Mouse (Mus musculus) liver, adult 2 months (tissue): Measurements from ENCODE around the gene Gpr137b. TPM values are rescaled to one million over a fixed set of nuclear protein-coding genes. Genes with fewer than 3 reads are reported as not detected.
"Not testable (repeated sequence)": the region's sequence is repeated elsewhere in the genome, so short reads cannot be mapped to it uniquely, and the experiment has no call there.

Experiments used
- DNase-seq: peaks from one replicate; pipeline ENCODE4 v3.0.0-alpha.2; 2011; ENCODE audit warnings: low read depth, low spot score; ENCODE audit errors: extremely low read depth
- H3K27ac ChIP-seq: fragments of 200-500 bp; replicated peaks from 2 replicates; pipeline ENCODE4 v1.5.1; 2012; ENCODE audit warnings: low read depth, mild to moderate bottlenecking, control low read depth, inconsistent platforms, low read length; ENCODE audit not compliant: insufficient read depth
- H3K27me3 ChIP-seq: fragments of 200-500 bp; 2 replicates; pipeline ENCODE4 v1.6.1; 2012; ENCODE audit warnings: mild to moderate bottlenecking, moderate library complexity, low read length, inconsistent platforms; ENCODE audit not compliant: control insufficient read depth, insufficient read depth
- H3K36me3 ChIP-seq: fragments of 200-500 bp; 2 replicates; pipeline ENCODE4 v1.6.1; 2012; ENCODE audit warnings: low read length, inconsistent platforms; ENCODE audit not compliant: control insufficient read depth, insufficient read depth
- H3K4me1 ChIP-seq: fragments of 200-500 bp; 2 replicates; pipeline ENCODE4 v1.6.1; 2011; ENCODE audit warnings: low read length; ENCODE audit not compliant: control insufficient read depth, insufficient read depth
- H3K4me3 ChIP-seq: fragments of 200-500 bp; 2 replicates; pipeline ENCODE4 v1.5.1; 2011; ENCODE audit warnings: low read depth, mild to moderate bottlenecking, control low read depth, low read length, moderate library complexity; ENCODE audit not compliant: insufficient read depth
- H3K79me2 ChIP-seq: fragments of 200-500 bp; 2 replicates; pipeline ENCODE4 v1.6.1; 2012; ENCODE audit warnings: inconsistent platforms, mild to moderate bottlenecking, low read length, moderate library complexity; ENCODE audit not compliant: control insufficient read depth, insufficient read depth
- H3K9ac ChIP-seq: fragments of 200-500 bp; 2 replicates; pipeline ENCODE4 v1.6.1; 2012; ENCODE audit warnings: low read depth, mild to moderate bottlenecking, control low read depth, inconsistent platforms, low read length
- CTCF ChIP-seq: fragments of 200-500 bp; IDR thresholded peaks from 2 replicates; pipeline ENCODE4 v1.5.1; 2011; ENCODE audit warnings: low read depth, low read length, control low read depth
- POLR2A ChIP-seq: fragments of 200-500 bp; IDR thresholded peaks from 2 replicates; pipeline ENCODE4 v1.6.1; 2011; ENCODE audit warnings: low read length, control low read depth; ENCODE audit not compliant: insufficient read depth; ENCODE audit errors: extremely low read depth
- WGBS: fragments of 180-500 bp; shearing (Covaris S2); methylation state at CpG from one replicate; pipeline ENCODE4 v1.1.7; 2018; 5-methylcytosine and 5-hydroxymethylcytosine counted together
- polyA plus RNA-seq: library from polyadenylated mRNA; depleted of rRNA; stranded (reverse); fragments of >200 nt; gene quantifications from 2 replicates; pipeline ENCODE4 v1.2.3, GENCODE M21; 2012
- total RNA-seq: library from RNA; depleted of rRNA; stranded (reverse); fragments of >200 nt; gene quantifications from 2 replicates; pipeline ENCODE4 v1.2.3, GENCODE M21; 2014

Gpr137b gene
- total and polyA plus RNA-seq, 2 experiments, result 1.1 to 4.3 TPM

- not testable (repeated sequence) for H3K9ac ChIP-seq, H3K4me3 ChIP-seq, H3K27ac ChIP-seq, DNase-seq, H3K79me2 ChIP-seq, H3K27me3 ChIP-seq, H3K4me1 ChIP-seq, H3K36me3 ChIP-seq
- 85% methylated on average over 8 of the region's 8 CpGs for WGBS
Measured at GRCm38 (mm10) chr13:13358097-13358496, 35.7 kb downstream of the Gpr137b start.

- H3K79me2 ChIP-seq, H3K9ac ChIP-seq: not testable (repeated sequence)
- 33% methylated on average over 4 of the region's 4 CpGs for WGBS
Measured at GRCm38 (mm10) chr13:13352113-13352512, 41.7 kb downstream of the Gpr137b start.

GRCm38 (mm10) chr13:13350681-13351080, 43.1 kb downstream of the Gpr137b start:
- not testable (repeated sequence) for H3K36me3 ChIP-seq, H3K79me2 ChIP-seq, H3K27me3 ChIP-seq, H3K4me1 ChIP-seq, H3K4me3 ChIP-seq, DNase-seq, H3K27ac ChIP-seq, H3K9ac ChIP-seq
- WGBS, result 93% methylated on average over 7 of the region's 7 CpGs

More at GRCm38 (mm10) chr13:13352113-13352512, 41.7 kb downstream of the Gpr137b start:
- not testable (repeated sequence) for H3K4me3 ChIP-seq, H3K36me3 ChIP-seq, DNase-seq, H3K27ac ChIP-seq, H3K27me3 ChIP-seq, H3K4me1 ChIP-seq

- Histone ChIP-seq H3K4me3 (no peak overlapping the region), H3K36me3 (no peaks in the 10 kb centered on the region), H3K27ac (no peak overlapping the region), H3K79me2 (no peaks in the 10 kb centered on the region), H3K4me1 (no peaks in the 10 kb centered on the region), H3K9ac (no peak overlapping the region), H3K27me3 (no peaks in the 10 kb centered on the region)
- peak; percentile 25 for DNase-seq
- no peak for TF ChIP-seq POLR2A
- peak; percentile 69 for TF ChIP-seq CTCF
- 65% methylated on average over 4 of the region's 4 CpGs for WGBS
Measured at GRCm38 (mm10) chr13:13349288-13349687, 44.5 kb downstream of the Gpr137b start.

- not testable (repeated sequence) for DNase-seq, H3K9ac ChIP-seq, H3K27me3 ChIP-seq, H3K4me1 ChIP-seq, H3K27ac ChIP-seq, H3K36me3 ChIP-seq, H3K4me3 ChIP-seq, H3K79me2 ChIP-seq
- WGBS, result 27% methylated on average over 12 of the region's 12 CpGs
Measured at GRCm38 (mm10) chr13:13347634-13348412, 46.0 kb downstream of the Gpr137b start.

GRCm38 (mm10) chr13:13337361-13337760, 56.5 kb downstream of the Gpr137b start:
- WGBS, result 94% methylated on average over 8 of the region's 8 CpGs

More at GRCm38 (mm10) chr13:13337361-13337760, 56.5 kb downstream of the Gpr137b start:
- DNase-seq, H3K9ac ChIP-seq, H3K27me3 ChIP-seq, H3K79me2 ChIP-seq, H3K27ac ChIP-seq, H3K4me3 ChIP-seq, H3K4me1 ChIP-seq, H3K36me3 ChIP-seq: not testable (repeated sequence)
